Mouse (Mus musculus): ENCODE measurements around the gene Kif18b.

The Kif18b gene

GRCm38 (mm10) chr11:102939024-102939675 lies 14.2 kb upstream of the Kif18b start:
- DNase-seq (ENCODE audit: low read depth, low spot score): no peak

GRCm38 (mm10) chr11:102937529-102938182 lies 12.7 kb upstream of the Kif18b start:
- DNase-seq (ENCODE audit: low read depth, low spot score): no peak

GRCm38 (mm10) chr11:102936272-102936671 lies 11.3 kb upstream of the Kif18b start:
- DNase-seq (ENCODE audit: low read depth, low spot score): no peak

GRCm38 (mm10) chr11:102930672-102931071 lies 5.7 kb upstream of the Kif18b start:
- DNase-seq (ENCODE audit: low read depth, low spot score): no peak

- DNase-seq (ENCODE audit: low read depth, low spot score): peak; percentile 80
These were observed 410 bp upstream of the Kif18b start for GRCm38 (mm10) chr11:102925351-102925717.

GRCm38 (mm10) chr11:102921491-102921890 lies 3.4 kb downstream of the Kif18b start:
- no peak for DNase-seq (ENCODE audit: low read depth, low spot score)

GRCm38 (mm10) chr11:102918077-102918476 lies 6.8 kb downstream of the Kif18b start:
- peak; percentile 65 for DNase-seq (ENCODE audit: low read depth, low spot score)

- no peak for DNase-seq (ENCODE audit: low read depth, low spot score)
These were observed 9.5 kb downstream of the Kif18b start for GRCm38 (mm10) chr11:102915380-102915779.

GRCm38 (mm10) chr11:102911376-102911775 lies 13.5 kb downstream of the Kif18b start:
- no peak for DNase-seq (ENCODE audit: low read depth, low spot score)

- DNase-seq (ENCODE audit: low read depth, low spot score): no peak
These were observed 21.3 kb downstream of the Kif18b start for GRCm38 (mm10) chr11:102903654-102904053.

- DNase-seq (ENCODE audit: low read depth, low spot score): no peak
These were observed 22.8 kb downstream of the Kif18b start for GRCm38 (mm10) chr11:102902107-102902506.

- no peak for DNase-seq (ENCODE audit: low read depth, low spot score)
These were observed 23.7 kb downstream of the Kif18b start for GRCm38 (mm10) chr11:102901199-102901598.

- peak; percentile 96 for DNase-seq (ENCODE audit: low read depth, low spot score)
These were observed 24.2 kb downstream of the Kif18b start, which contains the start of gene Gfap for GRCm38 (mm10) chr11:102900763-102901162. Gene Gfap (minus strand): TSS chr11:102900912.

GRCm38 (mm10) chr11:102898408-102898807 lies 26.5 kb downstream of the Kif18b start:
- DNase-seq (ENCODE audit: low read depth, low spot score): no peak

- DNase-seq (ENCODE audit: low read depth, low spot score): no peak
These were observed 28.3 kb downstream of the Kif18b start for GRCm38 (mm10) chr11:102896641-102897040.

GRCm38 (mm10) chr11:102895779-102896178 lies 29.1 kb downstream of the Kif18b start:
- DNase-seq (ENCODE audit: low read depth, low spot score): no peak

GRCm38 (mm10) chr11:102894716-102895115 lies 30.2 kb downstream of the Kif18b start:
- DNase-seq (ENCODE audit: low read depth, low spot score): peak; percentile 81

GRCm38 (mm10) chr11:102893015-102893651 lies 31.8 kb downstream of the Kif18b start:
- DNase-seq (ENCODE audit: low read depth, low spot score): no peak

- DNase-seq (ENCODE audit: low read depth, low spot score): peak; percentile 80
These were observed 34.8 kb downstream of the Kif18b start for GRCm38 (mm10) chr11:102890096-102890495.

GRCm38 (mm10) chr11:102888135-102888534 lies 36.8 kb downstream of the Kif18b start:
- DNase-seq (ENCODE audit: low read depth, low spot score): peak; percentile 53

- no peak for DNase-seq (ENCODE audit: low read depth, low spot score)
These were observed 37.5 kb downstream of the Kif18b start for GRCm38 (mm10) chr11:102887433-102887832.

GRCm38 (mm10) chr11:102884616-102885219 lies 40.2 kb downstream of the Kif18b start, which contains the start of gene Fam187a:
Gene Fam187a (plus strand): TSS chr11:102885169.
- DNase-seq (ENCODE audit: low read depth, low spot score): peak; percentile 46
